Mouse (Mus musculus) heart, postnatal 4 days (tissue): Measurements from ENCODE around the gene Esrrg. TPM values are rescaled to one million over a fixed set of nuclear protein-coding genes. Genes with fewer than 3 reads are reported as not detected.

Source experiments
- DNase-seq: peaks from one replicate; pipeline ENCODE4 v3.0.0; 2021
- total RNA-seq, 2 experiments: library from RNA; stranded (reverse); gene quantifications; 2 replicates each; pipeline ENCODE4 v1.2.3; 2021

Gene Esrrg
- total RNA-seq, 2 experiments from 2014 or later: 37.9 to 50.1 TPM

GRCm38 (mm10) chr1:188158675-188159074, 550.1 kb downstream of the Esrrg start:
- no peak for DNase-seq

GRCm38 (mm10) chr1:188159108-188159507, 550.5 kb downstream of the Esrrg start:
- no peak for DNase-seq

GRCm38 (mm10) chr1:188163058-188163457, 554.5 kb downstream of the Esrrg start:
- DNase-seq: no peak

GRCm38 (mm10) chr1:188164251-188164650, 555.7 kb downstream of the Esrrg start:
- DNase-seq: no peak

- no peak for DNase-seq
These were observed 565.3 kb downstream of the Esrrg start for GRCm38 (mm10) chr1:188173859-188174258.

- DNase-seq: no peak
These were observed 574.4 kb downstream of the Esrrg start for GRCm38 (mm10) chr1:188182951-188183350.

- DNase-seq: no peak
These were observed 578.0 kb downstream of the Esrrg start for GRCm38 (mm10) chr1:188186440-188187117.

- DNase-seq: no peak
These were observed 584.4 kb downstream of the Esrrg start for GRCm38 (mm10) chr1:188192971-188193370.

- DNase-seq: no peak
These were observed 598.8 kb downstream of the Esrrg start for GRCm38 (mm10) chr1:188207421-188207820.

GRCm38 (mm10) chr1:188209025-188209424, 600.4 kb downstream of the Esrrg start:
- no peak for DNase-seq

GRCm38 (mm10) chr1:188214885-188215611, 606.5 kb downstream of the Esrrg start:
- DNase-seq: peak; percentile 7

GRCm38 (mm10) chr1:188221226-188221792, 612.7 kb downstream of the Esrrg start:
- no peak for DNase-seq

- no peak for DNase-seq
These were observed 624.6 kb downstream of the Esrrg start for GRCm38 (mm10) chr1:188233036-188233724.

- no peak for DNase-seq
These were observed 630.0 kb downstream of the Esrrg start for GRCm38 (mm10) chr1:188238636-188239035.

GRCm38 (mm10) chr1:188241766-188242165, 633.2 kb downstream of the Esrrg start:
- no peak for DNase-seq

GRCm38 (mm10) chr1:188257500-188257899, 648.9 kb downstream of the Esrrg start:
- DNase-seq: no peak

- DNase-seq: no peak
These were observed 651.9 kb downstream of the Esrrg start for GRCm38 (mm10) chr1:188260259-188261107.

- no peak for DNase-seq
These were observed 653.5 kb downstream of the Esrrg start, which contains the start of gene Ush2a for GRCm38 (mm10) chr1:188261903-188262682. TSS of gene Ush2a (plus strand) at chr1:188262023.
